Mouse (Mus musculus): Measurements from ENCODE around the gene Fopnl. TPM values are rescaled to one million over a fixed set of nuclear protein-coding genes. Genes with fewer than 3 reads are reported as not detected.
A peak's percentile ranks its signal among the peaks of the same experiment; 100 is the strongest.

Fopnl gene
- total and polyA plus RNA-seq, 3 experiments: 44.8 to 46.9 TPM; not detected in 1

DNA sequence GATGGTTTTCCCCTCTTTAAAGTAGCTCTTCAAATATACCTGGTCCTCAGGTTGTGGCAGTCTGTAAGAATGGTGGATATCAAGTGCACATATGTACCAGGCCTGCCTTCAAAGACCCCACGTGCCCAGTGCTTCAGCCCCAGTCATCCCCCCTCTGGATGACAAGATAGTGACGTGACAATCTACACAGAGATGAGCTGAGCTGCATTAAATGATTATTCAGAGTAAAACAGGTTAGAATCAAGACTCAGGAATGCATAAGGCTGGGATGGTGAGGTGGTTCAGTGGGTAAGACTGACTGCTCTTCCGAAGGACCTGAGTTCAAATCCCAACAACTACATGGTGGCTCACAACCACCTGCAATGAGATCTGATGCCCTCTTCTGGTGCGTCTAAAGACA lies 19.5 kb downstream of the Fopnl start:
- Histone ChIP-seq H3K4me3 (ENCODE audit: control insufficient read depth in 1 of 2, insufficient read depth in 1 of 2, low read depth in 2 of 2, low read length in 2 of 2) (no peak overlapping the region), H3K9me3 (replicated peaks; ENCODE audit: insufficient read depth, low read length) (no peaks in the 10 kb centered on the region), H3K36me3 (ENCODE audit: control insufficient read depth in 1 of 2, insufficient read depth in 2 of 2, low read length in 2 of 2) (peaks cover 0 to 8% of the 10 kb centered on the region in 2 experiments; a peak in 2 of 4 replicates), H3K79me2 (ENCODE audit: control insufficient read depth, insufficient read depth, low read length, poor library complexity) (no peaks in the 10 kb centered on the region), H3K9ac (ENCODE audit: control insufficient read depth, low read depth, low read length, poor library complexity, severe bottlenecking) (no peak overlapping the region), H3K27me3 (ENCODE audit: control insufficient read depth in 1 of 2, insufficient read depth in 2 of 2, low read length in 2 of 2) (no peaks in the 10 kb centered on the region), H3K27ac (ENCODE audit: control insufficient read depth, low read depth, low read length) (no peak overlapping the region), H3K4me1 (ENCODE audit: control insufficient read depth in 1 of 2, insufficient read depth in 2 of 2, low read length in 2 of 2) (no peaks in the 10 kb centered on the region)
- DNase-seq (ENCODE audit: low read depth, low spot score): no peak
- no peak for TF ChIP-seq POLR2AphosphoS2 (IDR thresholded peaks at IDR 0.05; ENCODE audit: low read length)
- no peak for TF ChIP-seq CHD1 (IDR thresholded peaks at IDR 0.05; ENCODE audit: low read depth, low read length)
- TF ChIP-seq HCFC1 (IDR thresholded peaks at IDR 0.05; ENCODE audit: low read depth, low read length): no peak
- TF ChIP-seq ZMIZ1 (IDR thresholded peaks at IDR 0.05; ENCODE audit: low read depth, low read length): no peak
- TF ChIP-seq E2F4 (IDR thresholded peaks at IDR 0.05; ENCODE audit: borderline replicate concordance, low read depth, low read length): no peak
- no peak for TF ChIP-seq JUND (IDR thresholded peaks at IDR 0.05; ENCODE audit: low read depth, low read length)

DNA sequence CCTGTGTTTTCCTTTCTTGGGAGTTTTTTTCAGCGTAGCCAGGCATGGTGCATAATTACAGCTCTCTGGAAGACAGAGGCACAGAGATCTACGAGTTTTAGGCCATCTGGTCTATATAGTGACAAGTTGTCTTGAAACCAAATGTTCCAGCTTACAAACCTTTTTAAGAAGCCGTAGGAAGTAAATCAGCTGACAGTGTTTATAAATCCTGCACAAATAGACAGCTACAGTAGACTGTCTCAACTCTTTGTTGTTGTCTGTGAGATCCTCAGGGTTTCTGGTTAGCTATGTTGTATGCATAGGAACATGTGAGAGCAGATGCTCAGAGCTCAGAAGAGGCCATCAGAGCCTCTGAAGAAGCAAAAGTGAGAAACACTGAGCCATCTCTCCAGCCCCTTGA lies 20.1 kb downstream of the Fopnl start:
- DNase-seq (ENCODE audit: low read depth, low spot score): no peak
- peaks cover 0 to 8% of the 10 kb centered on the region in 2 experiments; a peak in 2 of 4 replicates for H3K36me3 ChIP-seq (ENCODE audit: control insufficient read depth in 1 of 2, insufficient read depth in 2 of 2, low read length in 2 of 2)
- H3K79me2 ChIP-seq (ENCODE audit: control insufficient read depth, insufficient read depth, low read length, poor library complexity): no peaks in the 10 kb centered on the region
- no peak for TF ChIP-seq MEF2A (IDR thresholded peaks at IDR 0.05; ENCODE audit: extremely low read depth, insufficient replicate concordance, low read depth, low read length, poor library complexity, severe bottlenecking)
- TF ChIP-seq JUND (IDR thresholded peaks at IDR 0.05; ENCODE audit: low read depth, low read length): no peak
- TF ChIP-seq POLR2A (IDR thresholded peaks at IDR 0.05; ENCODE audit: control insufficient read depth in 1 of 2, insufficient read depth in 1 of 2, low read depth in 1 of 2, low read length in 2 of 2, poor library complexity in 1 of 2): no peak
- H3K27me3 ChIP-seq (ENCODE audit: control insufficient read depth in 1 of 2, insufficient read depth in 2 of 2, low read length in 2 of 2): no peaks in the 10 kb centered on the region
- H3K27ac ChIP-seq (ENCODE audit: control insufficient read depth, low read depth, low read length): no peak overlapping the region
- no peaks in the 10 kb centered on the region for H3K9me3 ChIP-seq (replicated peaks; ENCODE audit: insufficient read depth, low read length)
- H3K4me1 ChIP-seq (ENCODE audit: control insufficient read depth in 1 of 2, insufficient read depth in 2 of 2, low read length in 2 of 2): 0 out of 4 replicates have a peak, but pooled peaks cover 0 to 1% of the 10 kb centered on the region in 2 experiments
- no peak overlapping the region for H3K9ac ChIP-seq (ENCODE audit: control insufficient read depth, low read depth, low read length, poor library complexity, severe bottlenecking)
- no peak overlapping the region for H3K4me3 ChIP-seq (ENCODE audit: control insufficient read depth in 1 of 2, insufficient read depth in 1 of 2, low read depth in 2 of 2, low read length in 2 of 2)

DNA sequence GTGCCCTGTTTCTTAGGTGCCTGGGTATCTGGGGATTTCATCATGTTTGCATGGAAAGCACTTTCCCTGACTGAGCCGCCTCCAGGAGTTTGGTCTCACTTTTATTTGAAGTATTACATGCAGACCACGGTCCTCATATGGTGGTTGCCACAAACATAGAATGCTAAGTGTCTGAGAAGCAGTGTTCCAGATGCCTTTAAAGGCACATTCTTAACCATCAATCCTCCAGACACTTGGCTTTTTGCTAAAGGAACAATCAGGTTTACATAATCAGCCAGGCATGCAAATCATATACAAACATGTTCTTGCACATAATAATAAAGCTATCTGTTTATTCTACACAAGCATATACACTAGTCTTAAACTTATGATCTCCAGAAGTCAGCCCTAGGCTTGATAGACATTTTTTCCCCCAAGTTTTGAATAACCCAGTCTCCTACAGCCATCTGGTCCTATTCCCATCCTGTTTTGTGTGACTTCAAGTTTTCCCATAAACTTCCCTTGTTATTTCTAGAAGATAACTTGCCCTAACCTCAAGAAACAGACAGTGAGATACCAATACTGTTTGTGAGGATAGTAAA lies 20.6 kb downstream of the Fopnl start:
- H3K9me3 ChIP-seq (replicated peaks; ENCODE audit: insufficient read depth, low read length): no peaks in the 10 kb centered on the region
- 0 out of 4 replicates have a peak, but pooled peaks cover 0 to 6% of the 10 kb centered on the region in 2 experiments for H3K4me1 ChIP-seq (ENCODE audit: control insufficient read depth in 1 of 2, insufficient read depth in 2 of 2, low read length in 2 of 2)
- TF ChIP-seq POLR2AphosphoS2 (IDR thresholded peaks at IDR 0.05; ENCODE audit: low read length): 0 out of 2 replicates have a peak, but pooled peaks have one; percentile 52
- TF ChIP-seq POLR2AphosphoS5 (IDR thresholded peaks at IDR 0.05; ENCODE audit: borderline replicate concordance, low read depth, low read length): no peak
- DNase-seq (ENCODE audit: low read depth, low spot score): no peak
- no peak overlapping the region for H3K27ac ChIP-seq (ENCODE audit: control insufficient read depth, low read depth, low read length)
- H3K79me2 ChIP-seq (ENCODE audit: control insufficient read depth, insufficient read depth, low read length, poor library complexity): no peaks in the 10 kb centered on the region
- H3K27me3 ChIP-seq (ENCODE audit: control insufficient read depth in 1 of 2, insufficient read depth in 2 of 2, low read length in 2 of 2): no peaks in the 10 kb centered on the region
- H3K4me3 ChIP-seq (ENCODE audit: control insufficient read depth in 1 of 2, insufficient read depth in 1 of 2, low read depth in 2 of 2, low read length in 2 of 2): no peak overlapping the region
- H3K9ac ChIP-seq (ENCODE audit: control insufficient read depth, low read depth, low read length, poor library complexity, severe bottlenecking): no peak overlapping the region
- H3K36me3 ChIP-seq (ENCODE audit: control insufficient read depth in 1 of 2, insufficient read depth in 2 of 2, low read length in 2 of 2): peaks cover 2 to 7% of the 10 kb centered on the region in 2 experiments; a peak in 3 of 4 replicates

All from MEL (cell line).